Mouse (Mus musculus): ENCODE measurements at regions not wholly inside any gene's neighbourhood (a gene's known extent, or its start where the extent isn't known, plus 50 kb on each side); places are given as distances from the start of the nearest gene placed in this dataset.
"Not testable (repeated sequence)": the region's sequence is repeated elsewhere in the genome, so short reads cannot be mapped to it uniquely, and the experiment has no call there.

GRCm38 (mm10) chr14:19217916-19218315, 200.8 kb downstream of the Gm21738 start:
- not testable (repeated sequence) for TF ChIP-seq CTCF (IDR thresholded peaks at IDR 0.05); POLR2A (IDR thresholded peaks at IDR 0.05; ENCODE audit: insufficient read depth, low read depth, low read length); EP300 (IDR thresholded peaks at IDR 0.05; ENCODE audit: insufficient read depth, low read depth, low read length)
